Mouse (Mus musculus) forebrain, embryonic 15.5 days (tissue): ENCODE measurements around the gene Cemip. TPM values are rescaled to one million over a fixed set of nuclear protein-coding genes. Genes with fewer than 3 reads are reported as not detected.
A peak's percentile ranks its signal among the peaks of the same experiment; 100 is the strongest.
"Not testable (repeated sequence)": the region's sequence is repeated elsewhere in the genome, so short reads cannot be mapped to it uniquely, and the experiment has no call there.

Experiments
- ATAC-seq: fragments of 200-750 bp; cut with Nextera tagmentation; replicated peaks from 2 replicates; pipeline ENCODE4 v1.8.0; 2017; ENCODE audit warnings: mild to moderate bottlenecking, moderate TSS enrichment, moderate library complexity
- H3K27ac ChIP-seq: fragments of 300-500 bp; sonication (generic); replicated peaks from 2 replicates; pipeline ENCODE4 v1.5.1; 2015; ENCODE audit warnings: mild to moderate bottlenecking, inconsistent platforms
- H3K27me3 ChIP-seq: fragments of 300-500 bp; sonication (generic); 2 replicates; pipeline ENCODE4 v1.6.1; 2015; ENCODE audit warnings: inconsistent platforms
- H3K36me3 ChIP-seq: fragments of 300-500 bp; sonication (generic); 2 replicates; pipeline ENCODE4 v1.6.1; 2015; ENCODE audit warnings: mild to moderate bottlenecking, inconsistent platforms
- H3K4me1 ChIP-seq: fragments of 300-500 bp; sonication (generic); 2 replicates; pipeline ENCODE4 v1.6.1; 2015; ENCODE audit warnings: inconsistent platforms
- H3K4me2 ChIP-seq: fragments of 300-500 bp; sonication (generic); replicated peaks from 2 replicates; pipeline ENCODE4 v1.6.1; 2015; ENCODE audit warnings: mild to moderate bottlenecking, inconsistent platforms
- H3K4me3 ChIP-seq: fragments of 300-500 bp; sonication (generic); 2 replicates; pipeline ENCODE4 v1.5.1; 2015; ENCODE audit warnings: mild to moderate bottlenecking, inconsistent platforms
- H3K9ac ChIP-seq: fragments of 300-500 bp; sonication (generic); replicated peaks from 2 replicates; pipeline ENCODE4 v1.6.1; 2015; ENCODE audit warnings: mild to moderate bottlenecking, inconsistent platforms
- H3K9me3 ChIP-seq: fragments of 300-500 bp; sonication (generic); 2 replicates; pipeline ENCODE4 v1.6.1; 2016; ENCODE audit warnings: inconsistent platforms
- WGBS: fragments of 180-500 bp; shearing (Covaris S2); methylation state at CpG from one replicate; pipeline ENCODE4 v1.1.7; 2015; ENCODE audit warnings: mixed read lengths; 5-methylcytosine and 5-hydroxymethylcytosine counted together
- polyA plus RNA-seq: library from polyadenylated mRNA; unstranded; fragments of >200 nt; fragmentation: Nextera tagmentation; extraction: Ambion mirVana; gene quantifications from 2 replicates; pipeline ENCODE4 v1.2.1, GENCODE M21; 2015

Gene Cemip
- polyA plus RNA-seq, 1 experiment from 2014 or later, result 0.70 TPM

DNA sequence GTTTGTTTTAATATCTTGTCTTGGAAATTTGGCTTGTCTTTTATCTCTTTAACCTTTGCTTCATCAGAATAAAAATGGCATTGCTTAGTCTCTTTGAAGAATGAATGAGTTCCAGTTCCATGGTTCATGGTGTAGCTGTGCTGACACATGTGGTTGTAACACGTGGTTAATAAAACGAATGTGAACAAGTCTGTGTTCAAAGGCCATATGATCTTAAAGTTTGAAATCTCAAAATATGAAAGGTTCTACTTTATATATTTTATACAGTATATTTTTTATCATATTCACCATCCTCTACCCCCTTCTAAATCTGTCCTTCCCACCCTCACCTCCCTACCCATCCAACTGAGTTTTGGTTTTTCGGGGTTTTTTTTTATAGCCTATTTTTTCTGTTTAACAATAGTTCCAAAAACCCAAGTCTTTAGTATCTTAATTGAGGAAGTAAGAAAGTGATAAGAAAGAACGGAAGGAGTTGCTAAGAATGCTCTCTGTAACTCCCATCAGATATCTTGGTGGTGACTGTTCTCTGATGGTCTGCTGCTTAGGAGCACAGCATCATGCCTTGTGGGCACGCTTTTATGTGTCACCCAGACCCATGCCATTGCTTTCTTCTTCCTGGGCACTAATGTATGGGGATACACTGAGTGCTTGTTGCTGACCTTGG is 190.1 kb downstream of the Cemip start:
- Histone ChIP-seq H3K9ac (no peak overlapping the region), H3K4me1 (peaks cover 20% of the 10 kb centered on the region), H3K27ac (no peak overlapping the region), H3K9me3 (no peaks in the 10 kb centered on the region), H3K27me3 (no peaks in the 10 kb centered on the region), H3K36me3 (peaks cover 39% of the 10 kb centered on the region), H3K4me3 (no peak overlapping the region), H3K4me2 (no peak overlapping the region)
- WGBS, result 97% methylated on average over 5 of the region's 5 CpGs
- ATAC-seq, result no peak

- Histone ChIP-seq H3K27ac (no peak overlapping the region), H3K9me3 (no peaks in the 10 kb centered on the region), H3K36me3 (peaks cover 33% of the 10 kb centered on the region), H3K4me2 (no peak overlapping the region), H3K4me1 (peaks cover 20% of the 10 kb centered on the region), H3K9ac (no peak overlapping the region), H3K27me3 (no peaks in the 10 kb centered on the region), H3K4me3 (no peak overlapping the region)
- no peak for ATAC-seq
- 98% methylated on average over 1 of the region's 1 CpGs for WGBS
These were observed 192.0 kb downstream of the Cemip start for GRCm38 (mm10) chr7:83894348-83894747.

GRCm38 (mm10) chr7:83892333-83892669 is 194.0 kb downstream of the Cemip start:
- H3K4me2 ChIP-seq, result peak overlapping the region; percentile 91
- H3K9ac ChIP-seq, result peak overlapping the region; percentile 69
- no peak; the same call in 1 of the 2 replicates for ATAC-seq
- H3K9me3 ChIP-seq, result no peaks in the 10 kb centered on the region
- H3K4me3 ChIP-seq, result peak overlapping the region; percentile 67
- under 1% methylated on average over 21 of the region's 21 CpGs for WGBS
- H3K4me1 ChIP-seq, result peaks cover 20% of the 10 kb centered on the region
- no peaks in the 10 kb centered on the region for H3K27me3 ChIP-seq
- peak overlapping the region; percentile 89 for H3K27ac ChIP-seq
- peaks cover 15% of the 10 kb centered on the region for H3K36me3 ChIP-seq

DNA sequence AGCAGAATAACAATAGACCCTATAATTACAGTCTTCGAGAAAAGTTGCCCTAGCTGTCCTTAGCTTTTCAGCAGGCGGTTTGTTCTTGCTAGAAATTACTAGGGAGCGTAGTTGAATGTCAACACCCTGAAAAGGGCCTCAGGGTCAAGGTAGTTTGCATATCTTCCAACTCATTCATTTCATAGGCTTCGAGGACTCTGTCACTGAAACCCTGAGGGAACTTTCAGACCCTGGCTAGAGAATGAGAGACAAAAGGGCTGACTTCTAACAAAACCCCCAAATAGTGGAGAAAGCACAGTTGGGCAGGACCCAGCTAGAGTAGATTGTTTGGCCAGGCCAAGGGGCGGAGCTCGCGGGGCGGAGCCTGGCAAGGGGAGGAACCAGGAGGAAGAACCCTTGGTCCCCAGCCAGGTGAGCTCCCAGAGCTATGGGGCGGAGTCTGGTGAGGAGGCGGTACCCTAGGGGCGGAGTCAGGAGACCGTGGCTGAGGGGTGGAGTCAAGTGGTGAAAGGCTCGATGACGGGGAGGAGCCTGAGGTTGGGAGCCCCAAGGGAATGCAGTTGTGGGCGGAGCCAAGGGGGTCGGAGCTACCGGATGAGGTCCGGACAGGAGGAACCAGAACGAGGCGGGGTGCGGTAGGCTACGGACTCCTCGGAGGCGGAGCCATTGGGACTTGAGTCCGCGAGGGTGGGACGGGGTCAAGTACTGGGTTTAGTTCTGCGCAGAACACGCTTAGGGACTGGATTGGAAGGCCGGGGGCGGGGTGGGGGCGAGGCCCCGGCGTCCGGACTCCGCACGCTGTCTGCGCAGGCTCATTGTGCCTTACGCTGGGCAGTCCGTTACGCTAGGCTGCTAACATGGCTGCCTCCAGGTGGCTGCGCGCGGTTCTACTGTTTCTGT is 194.6 kb downstream of the Cemip start:
- H3K4me1 ChIP-seq, result peaks cover 20% of the 10 kb centered on the region

DNA sequence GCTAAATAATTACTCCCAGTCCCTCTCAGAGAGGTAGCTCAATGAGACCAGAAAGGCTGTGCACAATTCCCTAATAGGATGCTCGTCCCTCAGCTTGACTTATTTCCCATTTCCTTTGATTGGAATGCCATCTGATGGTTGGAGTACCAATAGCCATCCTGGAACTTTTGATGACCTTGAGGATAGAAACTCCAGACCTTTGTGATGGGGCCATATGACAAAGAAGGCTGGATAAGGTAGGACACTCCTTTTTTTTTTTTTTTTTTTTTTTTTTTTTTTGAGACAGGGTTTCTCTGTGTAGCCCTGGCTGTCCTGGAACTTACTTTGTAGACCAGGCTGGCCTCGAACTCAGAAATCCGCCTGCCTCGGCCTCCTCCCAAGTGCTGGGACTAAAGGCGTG is 196.4 kb downstream of the Cemip start:
- 92% methylated on average over 5 of the region's 5 CpGs for WGBS
- H3K9me3 ChIP-seq, H3K9ac ChIP-seq, H3K27me3 ChIP-seq, H3K4me2 ChIP-seq, H3K4me3 ChIP-seq, H3K27ac ChIP-seq, ATAC-seq, H3K36me3 ChIP-seq: not testable (repeated sequence)
- H3K4me1 ChIP-seq, result peaks cover 22% of the 10 kb centered on the region

More for the DNA sequence above, 194.6 kb downstream of the Cemip start:
- Histone ChIP-seq H3K9me3 (no peaks in the 10 kb centered on the region), H3K36me3 (peaks cover 14% of the 10 kb centered on the region), H3K9ac (peak overlapping the region; percentile 69), H3K4me3 (peak overlapping the region; percentile 67), H3K27ac (peak overlapping the region; percentile 89), H3K27me3 (no peaks in the 10 kb centered on the region), H3K4me2 (peak overlapping the region; percentile 91)
- WGBS, result 3% methylated on average over 44 of the region's 44 CpGs
- peak; percentile 98 for ATAC-seq

DNA sequence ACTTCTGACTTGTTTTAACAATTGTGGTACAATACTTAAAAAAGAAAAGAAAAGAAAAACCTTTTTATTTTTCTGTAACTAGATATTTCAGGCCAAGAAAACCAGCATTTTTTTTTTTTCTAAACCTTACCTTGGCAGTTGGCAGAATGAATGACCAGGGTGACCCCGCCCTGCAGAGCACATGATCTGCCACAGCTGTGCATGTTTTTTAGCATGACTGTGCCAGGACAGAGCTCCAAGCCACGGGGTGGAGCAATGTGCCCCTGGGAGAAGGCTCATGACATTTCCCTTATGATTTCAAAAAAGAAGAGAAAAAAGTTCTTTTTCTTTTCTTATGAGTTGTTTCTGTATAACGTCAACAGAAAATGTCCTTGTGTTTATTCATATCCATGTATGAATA is 196.9 kb downstream of the Cemip start:
- Histone ChIP-seq H3K27ac (no peak overlapping the region), H3K36me3 (no peaks in the 10 kb centered on the region), H3K4me3 (no peak overlapping the region), H3K4me1 (peaks cover 24% of the 10 kb centered on the region), H3K4me2 (no peak overlapping the region), H3K9me3 (no peaks in the 10 kb centered on the region), H3K27me3 (no peaks in the 10 kb centered on the region), H3K9ac (no peak overlapping the region)
- WGBS, result 79% methylated on average over 3 of the region's 3 CpGs
- ATAC-seq, result no peak

DNA sequence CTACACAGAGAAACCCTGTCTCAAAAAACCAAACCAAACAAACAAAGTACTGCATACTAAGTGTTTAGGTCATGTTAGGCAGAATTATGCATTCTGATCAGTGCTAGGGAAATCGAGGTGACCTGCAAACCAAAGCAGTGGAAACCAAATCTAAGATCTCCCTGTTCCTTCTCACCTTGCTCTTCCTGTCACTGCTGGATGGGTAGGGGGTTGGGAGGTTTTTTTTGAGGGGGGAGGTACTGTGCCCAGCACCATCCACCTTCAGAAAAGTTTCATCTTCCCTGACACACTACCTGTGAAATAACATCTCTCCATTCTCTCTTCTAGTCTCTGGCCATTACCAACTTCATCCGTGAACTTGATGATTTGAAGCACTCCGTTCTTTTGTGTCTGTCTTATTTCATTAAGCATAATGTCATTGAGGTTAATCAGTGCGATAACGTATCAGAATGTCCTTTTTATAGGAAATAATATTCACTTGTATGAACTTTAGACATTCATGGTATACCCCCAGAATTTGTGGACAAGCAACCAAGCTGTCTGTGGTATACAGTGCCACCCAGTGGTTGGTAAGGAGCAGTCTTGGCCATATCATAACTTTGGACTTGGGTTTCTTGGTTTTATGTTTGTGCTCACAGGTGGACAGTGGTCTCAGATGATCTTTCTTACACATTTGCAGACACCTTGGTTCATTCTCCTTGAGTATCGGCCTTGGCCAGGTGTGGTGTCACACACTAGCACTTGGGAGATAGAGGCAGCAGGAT is 199.8 kb downstream of the Cemip start:
- WGBS, result 94% methylated on average over 6 of the region's 6 CpGs
- H3K4me3 ChIP-seq, result no peak overlapping the region
- H3K9me3 ChIP-seq, result no peaks in the 10 kb centered on the region
- H3K27me3 ChIP-seq, result no peaks in the 10 kb centered on the region
- peaks cover 22% of the 10 kb centered on the region for H3K4me1 ChIP-seq
- H3K9ac ChIP-seq, result no peak overlapping the region
- no peak for ATAC-seq
- no peak overlapping the region for H3K4me2 ChIP-seq
- no peak overlapping the region for H3K27ac ChIP-seq
- H3K36me3 ChIP-seq, result no peaks in the 10 kb centered on the region

- Histone ChIP-seq H3K4me3 (no peak overlapping the region), H3K27me3 (no peaks in the 10 kb centered on the region), H3K36me3 (no peaks in the 10 kb centered on the region), H3K4me2 (no peak overlapping the region), H3K27ac (no peak overlapping the region), H3K9me3 (no peaks in the 10 kb centered on the region), H3K4me1 (peaks cover 30% of the 10 kb centered on the region), H3K9ac (no peak overlapping the region)
- WGBS, result 91% methylated on average over 4 of the region's 4 CpGs
- ATAC-seq, result no peak
These were observed 200.5 kb downstream of the Cemip start for GRCm38 (mm10) chr7:83885835-83886234.

- peak overlapping the region; percentile 88 for H3K27ac ChIP-seq
- no peak; the same call in 1 of the 2 replicates for ATAC-seq
- 40% methylated on average over 6 of the region's 6 CpGs for WGBS
These were observed 201.3 kb downstream of the Cemip start for GRCm38 (mm10) chr7:83884921-83885532.

DNA sequence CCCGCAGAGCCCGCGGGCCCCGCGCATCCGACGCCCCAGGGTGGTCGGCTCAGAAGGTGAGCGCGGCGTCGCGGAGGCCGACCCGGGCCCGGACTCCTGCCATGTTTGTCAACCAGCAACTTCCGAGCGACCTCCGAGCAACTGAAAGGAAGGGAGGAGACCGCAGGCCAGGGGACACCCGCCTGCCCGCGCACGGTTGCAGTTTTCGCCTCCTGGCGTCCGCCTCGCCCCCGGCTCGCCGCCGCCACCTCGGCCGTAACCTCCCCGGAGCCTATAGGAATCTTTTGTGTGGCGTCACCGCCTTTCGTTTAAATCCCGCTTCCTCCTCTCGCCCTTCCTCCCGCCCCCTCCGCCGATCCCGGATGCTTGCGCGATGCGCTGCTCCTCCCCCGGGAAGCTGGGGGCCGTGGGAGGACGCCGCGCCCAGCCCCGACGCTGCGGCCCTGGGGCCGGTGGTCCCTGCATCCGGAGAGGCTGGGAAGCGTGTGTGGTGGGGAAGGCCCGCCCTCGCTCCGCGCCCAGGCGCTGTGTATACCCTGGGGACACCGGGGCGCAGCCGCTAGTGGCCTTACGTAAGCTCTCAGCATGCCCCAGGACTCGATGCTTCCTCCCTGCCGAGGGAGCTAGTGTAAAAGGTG is 202.2 kb downstream of the Cemip start, which contains the start of the genes Tlnrd1 and Mesd:
Tlnrd1 (minus strand) TSS at position 285 of the 638 bp plus-strand sequence.
Mesd (plus strand) TSS at position 446 of the 638 bp plus-strand sequence.
- WGBS, result under 1% methylated on average over 65 of the region's 69 CpGs
- Histone ChIP-seq H3K4me3 (peak within 1 kb of the TSS; percentile 66), H3K27me3 (no peaks in the 10 kb centered on the region), H3K4me2 (peak within 1 kb of the TSS; percentile 76), H3K9me3 (no peaks in the 10 kb centered on the region), H3K27ac (peak within 1 kb of the TSS; percentile 88), H3K4me1 (peaks cover 46% of the 10 kb centered on the region), H3K36me3 (no peaks in the 10 kb centered on the region), H3K9ac (peak within 1 kb of the TSS; percentile 73)
- ATAC-seq, result peak; percentile 82

More at GRCm38 (mm10) chr7:83884921-83885532, 201.3 kb downstream of the Cemip start:
- H3K36me3 ChIP-seq, result no peaks in the 10 kb centered on the region
- no peaks in the 10 kb centered on the region for H3K9me3 ChIP-seq
- H3K4me3 ChIP-seq, result peak overlapping the region; percentile 66
- no peaks in the 10 kb centered on the region for H3K27me3 ChIP-seq
- peak overlapping the region; percentile 76 for H3K4me2 ChIP-seq
- H3K4me1 ChIP-seq, result peaks cover 38% of the 10 kb centered on the region
- H3K9ac ChIP-seq, result peak overlapping the region; percentile 73; the same call in 1 of the 2 replicates
